Mouse (Mus musculus) heart, postnatal 0 days (tissue): ENCODE data around the gene Gpat2. TPM values are rescaled to one million over a fixed set of nuclear protein-coding genes. Genes with fewer than 3 reads are reported as not detected.

Experiments
- ATAC-seq: fragments of 200-750 bp; cut with Nextera tagmentation; 2 replicates; pipeline ENCODE4 v1.8.0; 2017; ENCODE audit warnings: low read depth, moderate number of reproducible peaks, moderate library complexity; ENCODE audit not compliant: insufficient read depth
- DNase-seq: peaks from one replicate; pipeline ENCODE4 v3.0.0-alpha.2; 2016; ENCODE audit warnings: low spot score
- H3K27ac ChIP-seq: fragments of 300-500 bp; sonication (generic); 2 replicates; pipeline ENCODE4 v1.5.1; 2014; ENCODE audit warnings: low read depth, mild to moderate bottlenecking
- H3K27me3 ChIP-seq: fragments of 300-500 bp; sonication (generic); 2 replicates; pipeline ENCODE4 v1.6.1; 2014; ENCODE audit warnings: low read length, mixed read lengths; ENCODE audit not compliant: control insufficient read depth, insufficient read depth
- H3K36me3 ChIP-seq: fragments of 300-500 bp; sonication (generic); replicated peaks from 2 replicates; pipeline ENCODE4 v1.6.1; 2014; ENCODE audit warnings: low read length, mixed read lengths; ENCODE audit not compliant: control insufficient read depth, insufficient read depth
- H3K4me1 ChIP-seq: fragments of 300-500 bp; sonication (generic); 2 replicates; pipeline ENCODE4 v1.6.1; 2014; ENCODE audit warnings: antibody characterized with exemption; ENCODE audit not compliant: control insufficient read depth, insufficient read depth
- H3K4me2 ChIP-seq: fragments of 300-500 bp; sonication (generic); 2 replicates; pipeline ENCODE4 v1.6.1; 2014; ENCODE audit warnings: low read depth, mild to moderate bottlenecking, low read length, moderate library complexity
- H3K4me3 ChIP-seq: fragments of 300-500 bp; sonication (generic); 2 replicates; pipeline ENCODE4 v1.5.1; 2014; ENCODE audit warnings: low read depth, low read length
- H3K9ac ChIP-seq: fragments of 300-500 bp; sonication (generic); replicated peaks from 2 replicates; pipeline ENCODE4 v1.6.1; 2014; ENCODE audit warnings: low read depth, low read length, mixed read lengths
- H3K9me3 ChIP-seq: fragments of 300-500 bp; sonication (generic); replicated peaks from 2 replicates; pipeline ENCODE4 v1.6.1; 2016; ENCODE audit warnings: low read length; ENCODE audit not compliant: control insufficient read depth
- CTCF ChIP-seq: IDR thresholded peaks from 2 replicates; pipeline ENCODE4 v1.5.1; 2016; ENCODE audit warnings: antibody characterized with exemption, control low read depth, low read depth
- EP300 ChIP-seq: IDR thresholded peaks from 2 replicates; pipeline ENCODE4 v1.6.1; 2016; ENCODE audit warnings: antibody characterized with exemption, low read depth
- WGBS: fragments of 180-500 bp; shearing (Covaris S2); extraction: QIAGEN DNeasy Blood & Tissue Kit; methylation state at CpG from one replicate; pipeline ENCODE4 v1.1.7; 2014; 5-methylcytosine and 5-hydroxymethylcytosine counted together
- polyA plus RNA-seq: library from polyadenylated mRNA; unstranded; fragments of >200 nt; fragmentation: Nextera tagmentation; extraction: Ambion mirVana; gene quantifications from 2 replicates; pipeline ENCODE4 v1.2.1, GENCODE M21; 2015
- total RNA-seq: library from RNA; depleted of rRNA; stranded (reverse); fragments of >200 nt; gene quantifications from 2 replicates; pipeline ENCODE4 v1.2.3, GENCODE M21; 2014; ENCODE audit warnings: low replicate concordance

Gpat2 gene
- total and polyA plus RNA-seq, 2 experiments from 2014 or later = 0.04 to 0.20 TPM

DNA sequence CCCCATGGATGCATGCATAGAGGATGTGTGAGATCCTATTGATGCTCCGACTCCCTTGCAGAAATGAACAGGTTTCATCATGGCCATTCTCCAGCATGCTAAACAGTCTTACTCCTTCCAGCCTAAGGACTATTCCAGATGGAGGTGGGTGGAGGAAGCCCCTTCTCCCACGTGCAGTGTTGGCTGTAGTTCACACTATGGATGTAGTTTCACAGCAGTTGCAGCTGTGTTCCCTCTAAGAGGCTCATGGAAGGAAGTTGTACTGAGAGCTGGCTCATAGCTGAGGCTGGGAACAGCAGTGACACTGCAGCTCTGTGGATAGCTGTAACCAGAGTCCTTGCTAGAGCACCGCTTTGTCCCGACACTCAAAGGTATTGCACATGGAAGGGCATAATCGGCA lies 12.7 kb downstream of the Gpat2 start:
- TF ChIP-seq EP300 (no peak), CTCF (no peak)
- Histone ChIP-seq H3K9me3 (no peaks in the 10 kb centered on the region), H3K27me3 (no peaks in the 10 kb centered on the region), H3K4me3 (no peak overlapping the region), H3K4me2 (no peak overlapping the region), H3K4me1 (no peaks in the 10 kb centered on the region), H3K36me3 (peaks cover 16% of the 10 kb centered on the region), H3K9ac (no peak overlapping the region), H3K27ac (no peak overlapping the region)
- 86% methylated on average over 5 of the region's 5 CpGs for WGBS
- no peak for ATAC-seq
- no peak for DNase-seq

DNA sequence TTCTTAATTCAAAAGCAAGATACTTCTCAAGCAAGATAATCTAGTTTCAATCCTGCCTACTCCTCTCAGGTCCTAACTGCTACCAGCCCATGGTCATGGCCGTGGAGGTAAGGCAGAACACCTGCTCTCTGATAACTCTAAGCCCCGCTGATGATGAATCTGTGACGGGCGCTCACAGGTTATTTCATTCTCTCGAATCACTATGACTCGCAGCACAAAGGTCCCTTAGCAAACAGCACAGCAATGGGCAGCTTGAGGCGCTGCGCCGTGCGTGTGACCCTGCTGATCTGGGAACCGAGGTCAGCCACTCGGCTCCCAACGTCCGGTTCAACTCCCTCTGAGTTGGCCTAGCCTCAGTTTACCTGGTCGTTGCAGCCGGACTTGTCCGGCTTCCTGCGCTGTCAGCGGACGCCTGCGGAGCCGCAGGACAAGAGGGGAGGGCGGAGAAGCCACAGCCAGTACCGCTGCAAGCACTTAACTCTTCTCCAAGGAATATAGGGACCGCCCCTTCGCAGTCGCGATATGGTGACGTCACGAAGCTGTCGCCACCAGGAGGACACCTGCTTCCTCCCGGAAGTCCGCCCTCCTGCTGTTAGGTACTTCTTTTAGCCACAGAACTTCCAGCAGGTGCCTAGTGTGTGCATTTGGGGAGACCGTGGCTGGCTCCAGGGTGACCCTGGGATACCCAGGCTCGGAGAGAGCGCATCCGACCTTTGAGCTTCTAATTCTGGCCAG lies 19.2 kb downstream of the Gpat2 start, which contains the start of gene Fahd2a:
TSS of gene Fahd2a (minus strand) at position 511 of the 735 bp plus-strand sequence.
- peak within 1 kb of the TSS; percentile 74 for H3K4me2 ChIP-seq
- TF ChIP-seq EP300 (no peak), CTCF (no peak)
- H3K4me3 ChIP-seq = peak within 1 kb of the TSS; percentile 68
- 3% methylated on average over 37 of the region's 37 CpGs for WGBS
- no peaks in the 10 kb centered on the region for H3K9me3 ChIP-seq
- DNase-seq (peak; percentile 85), ATAC-seq (peak; percentile 92)
- 0 out of 2 replicates have a peak within 1 kb of the TSS, but pooled peaks have one; percentile 28 for H3K27ac ChIP-seq
- peaks cover 3% of the 10 kb centered on the region; the same call in 1 of the 2 replicates for H3K36me3 ChIP-seq
- H3K9ac ChIP-seq = peak within 1 kb of the TSS; percentile 63
- H3K4me1 ChIP-seq = no peaks in the 10 kb centered on the region
- H3K27me3 ChIP-seq = no peaks in the 10 kb centered on the region

DNA sequence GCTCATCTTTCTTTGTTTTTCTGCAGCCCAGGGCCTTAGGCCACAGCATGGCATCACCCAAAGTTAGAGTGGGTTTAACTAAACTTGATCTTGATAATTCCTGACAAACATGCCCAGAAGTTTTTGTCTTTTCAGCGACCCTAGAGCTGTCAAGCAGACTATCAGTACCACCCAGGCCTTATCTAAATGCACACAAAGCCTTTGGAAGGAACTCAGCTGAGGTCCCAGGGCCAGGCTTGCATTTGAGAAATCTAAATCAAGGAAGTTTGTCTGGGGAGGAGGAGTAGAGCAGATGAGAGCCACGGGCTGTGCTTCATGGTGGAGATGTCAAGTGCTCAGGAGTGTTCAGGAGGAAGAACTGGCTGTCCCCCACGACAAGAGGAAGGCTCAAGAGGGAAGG lies 21.8 kb downstream of the Gpat2 start:
- no peak for DNase-seq
- H3K36me3 ChIP-seq = no peaks in the 10 kb centered on the region
- no peaks in the 10 kb centered on the region for H3K27me3 ChIP-seq
- no peak overlapping the region for H3K9ac ChIP-seq
- 17% methylated on average over 3 of the region's 3 CpGs for WGBS
- no peak overlapping the region for H3K4me2 ChIP-seq
- TF ChIP-seq CTCF (no peak), EP300 (no peak)
- no peak overlapping the region for H3K4me3 ChIP-seq
- no peak for ATAC-seq
- no peak overlapping the region for H3K27ac ChIP-seq
- 0 out of 2 replicates have a peak, but pooled peaks cover 5% of the 10 kb centered on the region for H3K4me1 ChIP-seq
- no peaks in the 10 kb centered on the region for H3K9me3 ChIP-seq

DNA sequence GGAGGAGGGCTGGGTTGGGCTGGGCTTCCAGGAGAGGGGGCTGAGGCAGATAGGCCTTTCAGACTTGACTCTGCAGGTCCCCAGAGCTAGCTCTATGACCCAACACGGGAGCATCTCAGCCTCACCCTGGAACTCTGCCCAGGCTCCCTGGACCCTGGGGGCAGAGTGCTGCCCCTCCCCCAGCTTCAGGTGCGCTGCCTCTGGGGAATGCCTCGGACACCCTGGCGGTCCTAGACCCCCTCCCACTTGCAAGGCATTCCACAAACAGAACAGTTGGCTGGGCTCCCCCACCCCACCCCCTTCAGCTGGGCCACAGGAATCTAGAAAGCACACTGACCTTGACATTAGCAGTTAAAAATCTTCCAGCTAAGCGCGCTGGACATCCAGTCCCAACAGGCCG lies 24.7 kb downstream of the Gpat2 start:
- 18% methylated on average over 7 of the region's 7 CpGs for WGBS
- TF ChIP-seq CTCF = no peak
- TF ChIP-seq EP300 = no peak
- peak; percentile 47 for ATAC-seq
- Histone ChIP-seq H3K27me3 (no peaks in the 10 kb centered on the region), H3K36me3 (no peaks in the 10 kb centered on the region), H3K4me3 (no peak overlapping the region), H3K4me2 (no peak overlapping the region), H3K27ac (no peak overlapping the region), H3K4me1 (0 out of 2 replicates have a peak, but pooled peaks cover 5% of the 10 kb centered on the region), H3K9ac (no peak overlapping the region; the same call in 1 of the 2 replicates), H3K9me3 (no peaks in the 10 kb centered on the region)
- DNase-seq = no peak

GRCm38 (mm10) chr2:127451748-127452147 lies 26.7 kb downstream of the Gpat2 start:
- H3K4me2 ChIP-seq = no peak overlapping the region
- H3K27me3 ChIP-seq = no peaks in the 10 kb centered on the region
- no peaks in the 10 kb centered on the region for H3K9me3 ChIP-seq
- H3K4me3 ChIP-seq = no peak overlapping the region
- no peak for DNase-seq
- H3K9ac ChIP-seq = no peak overlapping the region
- TF ChIP-seq EP300 = no peak
- TF ChIP-seq CTCF = no peak
- no peaks in the 10 kb centered on the region for H3K36me3 ChIP-seq
- H3K27ac ChIP-seq = no peak overlapping the region
- 5% methylated on average over 6 of the region's 6 CpGs for WGBS
- 0 out of 2 replicates have a peak, but pooled peaks cover 5% of the 10 kb centered on the region for H3K4me1 ChIP-seq
- no peak for ATAC-seq
